Mouse (Mus musculus) lung, postnatal 36 days (tissue): ENCODE measurements around the gene 1700020D05Rik.

Experiments
- DNase-seq: peaks from one replicate; pipeline ENCODE4 v3.0.0; 2022; ENCODE audit warnings: mixed read lengths

The 1700020D05Rik gene

GRCm38 (mm10) chr19:5474281-5475068, 29.1 kb downstream of the 1700020D05Rik start:
- DNase-seq = no peak

- peak; percentile 94 for DNase-seq
Measured at GRCm38 (mm10) chr19:5473720-5474119, 29.9 kb downstream of the 1700020D05Rik start, which contains the start of gene Efemp2. Gene Efemp2 (plus strand): TSS chr19:5473954.

DNA sequence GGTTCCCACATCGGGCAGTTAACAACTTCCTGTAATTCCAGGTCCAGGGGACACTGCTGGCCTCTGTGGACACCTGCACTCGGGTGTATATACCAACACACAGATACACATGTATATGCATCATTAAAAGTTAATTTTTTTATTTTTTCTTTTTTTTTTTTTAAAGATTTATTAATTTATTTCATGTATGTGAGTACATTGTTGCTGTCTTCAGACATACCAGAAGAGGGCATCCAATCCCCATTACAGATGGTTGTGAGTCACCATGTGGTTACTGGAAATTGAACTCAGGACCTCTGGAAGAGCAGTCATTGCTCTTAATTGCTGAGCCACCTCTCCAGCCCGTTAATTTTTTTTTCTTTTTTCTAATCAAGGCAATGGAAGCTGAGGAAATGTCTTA, 30.7 kb downstream of the 1700020D05Rik start:
- no peak for DNase-seq

GRCm38 (mm10) chr19:5471846-5472245, 31.7 kb downstream of the 1700020D05Rik start:
- DNase-seq = no peak

DNA sequence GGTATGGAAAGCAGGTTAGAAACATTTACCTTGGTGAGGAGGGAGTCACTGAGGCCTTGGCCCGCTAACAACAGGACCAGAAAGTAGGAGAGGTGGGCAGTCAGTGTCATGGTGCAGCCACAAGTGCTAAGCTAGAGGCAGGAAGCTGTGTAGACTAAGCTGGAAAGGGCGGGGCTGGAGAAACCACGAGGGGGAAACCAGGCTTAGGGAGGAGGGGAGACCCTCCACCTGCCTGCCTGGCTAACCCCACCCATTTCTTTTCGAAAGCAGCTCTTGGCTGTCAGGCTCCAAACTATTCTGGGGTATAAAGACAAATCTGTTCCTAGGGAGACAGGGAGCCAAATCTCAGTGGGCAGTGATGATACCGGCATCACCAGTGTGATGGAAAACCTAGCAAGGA, 35.2 kb downstream of the 1700020D05Rik start, which contains the start of gene Ctsw:
Gene Ctsw, minus strand, starts transcription at position 134 of the 400 bp plus-strand sequence.
- no peak for DNase-seq

GRCm38 (mm10) chr19:5466916-5467500, 36.6 kb downstream of the 1700020D05Rik start:
- DNase-seq = no peak

- DNase-seq = no peak
Measured at GRCm38 (mm10) chr19:5465037-5465436, 38.5 kb downstream of the 1700020D05Rik start.

- peak; percentile 74 for DNase-seq
Measured at GRCm38 (mm10) chr19:5463791-5464562, 39.6 kb downstream of the 1700020D05Rik start.

DNA sequence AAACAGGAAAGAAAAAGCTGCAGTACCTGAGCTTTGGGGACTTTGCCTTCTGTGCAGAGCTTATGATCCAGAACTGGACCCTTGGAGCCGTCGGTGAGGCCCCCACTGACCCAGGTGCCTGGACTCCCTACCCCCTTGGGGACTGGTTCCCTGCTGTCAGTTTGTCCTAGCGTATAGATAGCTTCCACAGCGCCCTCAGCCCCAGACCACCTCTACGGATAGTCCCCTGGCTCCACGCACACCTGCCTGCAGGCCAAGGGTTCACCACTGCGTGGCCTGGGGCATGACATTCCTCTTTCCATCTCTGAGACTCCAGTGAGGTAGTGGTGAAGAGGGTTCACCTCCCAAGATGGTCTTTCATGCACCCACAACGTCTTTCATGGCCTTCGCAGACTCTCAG, 40.4 kb downstream of the 1700020D05Rik start:
- no peak for DNase-seq

DNA sequence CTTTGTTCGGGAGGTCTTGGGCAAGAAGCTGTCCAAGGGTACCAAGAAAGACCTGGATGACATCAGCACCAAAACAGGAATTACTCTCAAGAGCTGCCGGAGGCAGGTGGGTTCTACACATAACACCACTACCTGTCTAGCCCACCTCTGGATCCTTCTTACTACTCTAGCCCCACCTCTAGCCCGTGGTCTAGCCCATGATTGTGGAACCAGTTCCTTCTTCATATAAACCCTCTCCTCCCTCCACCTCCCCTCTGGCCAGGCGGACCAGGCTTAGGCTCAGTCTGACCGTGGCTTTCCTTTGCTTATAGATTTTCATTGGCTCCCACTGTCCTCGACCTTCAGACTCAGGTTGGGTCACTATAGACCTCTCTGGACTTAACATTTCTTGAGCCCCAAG, 42.2 kb downstream of the 1700020D05Rik start:
- no peak for DNase-seq

DNA sequence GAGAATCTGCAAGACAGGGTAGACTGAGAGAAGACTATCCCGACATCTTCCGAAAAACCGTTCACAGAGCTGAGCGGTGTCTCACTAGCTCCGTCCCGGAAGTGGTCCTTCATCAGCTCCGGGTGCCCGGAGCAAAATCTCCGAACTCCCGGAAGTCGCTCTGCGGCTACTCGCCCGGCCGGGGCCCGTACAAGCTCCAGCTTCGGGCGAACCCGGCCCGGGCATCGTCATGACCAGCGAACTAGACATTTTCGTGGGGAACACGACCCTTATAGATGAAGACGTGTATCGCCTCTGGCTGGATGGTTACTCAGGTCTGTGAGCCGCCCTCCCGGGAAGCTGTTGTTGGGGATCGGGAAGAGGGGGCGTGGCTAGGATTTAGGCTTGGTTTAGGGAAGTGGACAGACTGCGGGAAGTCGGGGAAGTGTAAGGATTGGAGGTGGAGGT, 43.1 kb downstream of the 1700020D05Rik start, which contains the start of gene Fibp:
Gene Fibp, plus strand, starts transcription at position 151 of the 447 bp plus-strand sequence.
- peak; percentile 92 for DNase-seq

DNA sequence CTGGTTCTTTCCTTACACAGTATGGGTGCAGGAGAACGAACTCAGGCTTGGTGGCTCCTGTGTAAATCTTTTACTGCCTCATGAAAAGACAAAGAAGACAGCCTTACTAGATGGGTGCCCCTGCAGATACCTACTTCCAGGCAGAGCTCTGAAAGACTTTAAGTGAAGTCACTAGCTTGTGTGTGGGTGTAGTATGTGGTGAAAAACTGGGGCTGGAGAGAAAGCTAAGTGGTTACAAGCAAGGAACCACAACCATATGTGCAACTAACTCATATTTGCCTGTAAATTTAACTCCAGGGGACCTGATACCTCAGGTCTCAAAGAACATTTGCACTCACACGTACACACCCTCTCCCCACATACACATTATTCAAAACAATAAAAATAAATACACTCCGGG, 43.7 kb downstream of the 1700020D05Rik start:
- no peak for DNase-seq

GRCm38 (mm10) chr19:5459019-5459418, 44.6 kb downstream of the 1700020D05Rik start:
- DNase-seq = no peak

- DNase-seq = no peak
Measured at GRCm38 (mm10) chr19:5457746-5458442, 45.7 kb downstream of the 1700020D05Rik start, which contains the start of gene Ccdc85b. Gene Ccdc85b (minus strand): TSS chr19:5457894.

DNA sequence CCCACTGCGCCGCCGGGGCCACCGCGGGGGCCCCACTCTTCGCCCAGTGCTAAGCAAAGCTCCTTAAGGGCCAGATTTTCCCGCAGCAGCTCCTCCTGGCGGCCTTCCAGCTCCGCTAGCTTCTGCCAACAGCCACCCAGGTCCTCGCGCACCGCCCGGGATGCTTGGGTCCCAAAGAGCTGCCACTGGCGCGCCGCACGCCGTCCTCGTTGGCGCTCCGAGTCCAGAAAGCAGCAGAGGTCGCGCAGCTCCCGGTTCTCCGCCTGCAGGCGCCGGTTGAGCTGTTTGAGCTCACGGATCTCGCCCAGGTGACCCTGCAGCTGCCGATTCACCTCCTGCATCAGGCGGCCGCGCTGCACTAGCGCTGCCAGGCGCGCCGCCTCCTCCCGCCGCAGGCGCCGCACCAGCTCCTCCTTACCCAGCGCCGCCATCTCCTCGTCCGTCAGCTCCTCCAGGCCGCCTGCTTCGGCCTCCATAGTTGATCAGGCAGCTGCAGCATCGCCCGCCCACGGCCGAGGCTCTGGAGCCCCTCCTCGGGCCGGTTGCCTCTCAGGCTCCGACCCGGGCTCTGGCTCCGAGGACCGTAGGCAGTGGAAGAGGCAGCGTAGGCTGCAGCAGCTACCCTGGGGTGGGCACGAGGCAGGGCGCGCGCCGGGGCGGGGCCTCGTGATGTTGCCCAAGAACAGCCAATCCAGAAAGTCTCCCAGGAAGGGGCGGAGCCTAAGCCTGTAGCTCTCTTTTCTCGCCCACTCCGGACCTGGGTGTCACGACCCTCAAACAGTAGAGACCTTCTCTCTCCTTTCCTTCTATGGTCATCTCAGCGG, 46.5 kb downstream of the 1700020D05Rik start:
- DNase-seq = peak; percentile 98

DNA sequence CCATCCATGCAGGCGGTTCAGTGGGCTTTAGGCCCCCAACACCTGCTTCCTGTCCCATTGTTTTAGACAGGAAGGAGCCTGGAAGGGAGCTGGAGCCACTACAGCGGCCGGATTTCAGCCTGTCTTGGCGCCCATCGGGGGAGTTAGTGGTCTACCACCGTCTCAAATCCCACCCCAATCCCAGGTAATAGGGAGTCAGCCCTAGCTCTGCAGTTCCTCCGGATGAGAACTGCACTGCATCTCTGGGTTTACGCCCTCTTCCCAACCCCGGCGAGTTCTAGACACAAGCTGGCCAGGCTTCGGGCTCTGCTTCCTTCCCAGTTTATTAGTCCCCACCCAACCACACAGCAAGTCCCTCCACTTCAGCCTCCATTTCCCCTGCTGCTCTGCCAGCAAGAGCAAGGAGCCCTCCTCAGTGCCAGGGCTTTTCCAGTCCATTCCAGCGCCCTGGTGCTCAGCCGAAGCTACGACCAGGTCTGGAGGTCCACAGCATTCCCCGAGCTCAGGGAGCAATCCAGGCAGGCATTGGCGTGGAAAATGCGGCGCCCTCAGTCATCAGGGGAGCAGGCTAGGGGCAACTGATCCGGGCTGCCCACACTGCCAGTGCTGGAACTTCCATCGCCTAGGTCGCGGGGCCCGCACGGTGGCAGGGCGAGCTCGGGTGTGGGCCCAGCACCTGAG, 47.2 kb downstream of the 1700020D05Rik start:
- peak; percentile 65 for DNase-seq

GRCm38 (mm10) chr19:5455568-5455967, 48.0 kb downstream of the 1700020D05Rik start:
- DNase-seq = no peak

DNA sequence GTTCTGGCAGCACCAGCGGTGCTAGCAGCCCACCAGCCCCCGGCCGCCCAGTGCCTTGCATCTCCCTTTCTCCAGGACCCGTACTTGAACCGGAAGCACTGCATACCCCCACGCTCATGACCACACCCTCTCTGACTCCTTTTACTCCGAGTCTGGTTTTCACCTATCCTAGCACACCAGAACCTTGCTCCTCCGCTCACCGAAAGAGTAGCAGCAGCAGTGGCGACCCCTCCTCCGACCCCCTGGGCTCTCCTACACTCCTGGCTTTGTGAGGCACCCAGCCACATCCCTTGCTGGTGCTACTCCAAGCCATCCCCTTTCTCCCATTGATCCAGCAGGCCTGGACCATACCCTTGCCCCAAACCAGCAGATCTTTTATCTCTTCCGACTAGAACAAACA, 48.5 kb downstream of the 1700020D05Rik start:
- DNase-seq = no peak
